In the genomic region with DNA sequence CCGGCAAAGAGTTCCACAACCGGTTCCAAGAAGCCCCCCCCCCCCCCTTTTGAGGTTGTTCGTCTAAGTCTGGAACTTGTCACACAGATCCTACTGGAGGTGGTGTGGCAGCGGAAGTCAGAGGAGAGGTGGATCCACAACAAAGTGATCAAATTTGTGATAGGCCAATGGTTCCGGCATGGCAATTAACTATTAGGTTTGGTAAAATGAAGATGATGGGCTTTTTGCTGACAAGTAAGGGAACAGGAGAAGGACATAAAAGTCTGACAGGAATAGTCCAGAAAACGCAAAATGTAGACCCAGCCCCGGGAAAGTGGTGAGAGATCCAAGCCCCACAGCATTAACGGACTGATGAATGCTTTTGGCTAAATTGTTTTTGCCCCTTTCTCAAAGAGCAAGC, we compare ENCODE assay signal across 8 mouse cellular contexts. TPM values are rescaled to one million over a fixed set of nuclear protein-coding genes. Genes with fewer than 3 reads are reported as not detected.
DNase-seq lines count a peak whose midpoint lies in the region; ATAC-seq lines count a peak whose summit lies in the region.

No protein-coding gene starts in this region.

- ATAC-seq in kidney, embryonic 14.5 days (ENCODE audit: low FRiP score, low TSS enrichment), result no peak
- no peak for ATAC-seq in heart, embryonic 15.5 days (replicated peaks; ENCODE audit: insufficient number of reproducible peaks, insufficient read depth, low FRiP score, low read depth)
- no peak for ATAC-seq in midbrain, embryonic 12.5 days (ENCODE audit: low FRiP score, low read depth)
- ATAC-seq in granulocyte monocyte progenitor cell, adult 5-6 weeks (replicated peaks; ENCODE audit: poor library complexity, severe bottlenecking), result no peak

- peak overlapping the region; percentile 90 for H3K27ac ChIP-seq in kidney, embryonic 14.5 days (ENCODE audit: low read depth, low read length)
- peak overlapping the region; percentile 95 for H3K27ac ChIP-seq in heart, embryonic 15.5 days
- H3K27ac ChIP-seq in midbrain, embryonic 12.5 days (replicated peaks), result peak overlapping the region; percentile 78

- no peaks in the 10 kb centered on the region for H3K27me3 ChIP-seq in kidney, embryonic 14.5 days (ENCODE audit: control insufficient read depth, insufficient read depth, low read length)
- H3K27me3 ChIP-seq in heart, embryonic 15.5 days, result no peaks in the 10 kb centered on the region
- no peaks in the 10 kb centered on the region for H3K27me3 ChIP-seq in midbrain, embryonic 12.5 days

- H3K4me3 ChIP-seq in kidney, embryonic 14.5 days (ENCODE audit: low read length), result peak overlapping the region; percentile 68
- H3K4me3 ChIP-seq in heart, embryonic 15.5 days, result peak overlapping the region; percentile 69
- H3K4me3 ChIP-seq in midbrain, embryonic 12.5 days, result peak overlapping the region; percentile 60

- WGBS in kidney, embryonic 14.5 days, result 49% methylated on average over 8 of the region's 8 CpGs
- 37% methylated on average over 8 of the region's 8 CpGs for WGBS in heart, embryonic 15.5 days
- WGBS in midbrain, embryonic 12.5 days, result 57% methylated on average over 8 of the region's 8 CpGs

- DNase-seq in kidney, adult 18-20 months, result no peak
- peak; percentile 5 for DNase-seq in Muller cell, postnatal 12 days (ENCODE audit: inconsistent ontology term)
- no peak for DNase-seq in left cerebral cortex, postnatal 4 days
- DNase-seq in urinary bladder, postnatal 14 days (ENCODE audit: low spot score), result no peak

- H3K4me1 ChIP-seq in kidney, embryonic 14.5 days (ENCODE audit: control insufficient read depth, insufficient read depth, low read length), result no peaks in the 10 kb centered on the region
- peaks cover 7% of the 10 kb centered on the region; the same call in 1 of the 2 replicates for H3K4me1 ChIP-seq in heart, embryonic 15.5 days (replicated peaks)
- H3K4me1 ChIP-seq in midbrain, embryonic 12.5 days, result no peaks in the 10 kb centered on the region

- peaks cover 11% of the 10 kb centered on the region for H3K36me3 ChIP-seq in kidney, embryonic 14.5 days (ENCODE audit: control insufficient read depth, insufficient read depth, low read length)
- H3K36me3 ChIP-seq in heart, embryonic 15.5 days, result peaks cover 16% of the 10 kb centered on the region
- peaks cover 15% of the 10 kb centered on the region for H3K36me3 ChIP-seq in midbrain, embryonic 12.5 days

- peak overlapping the region; percentile 56 for H3K4me2 ChIP-seq in kidney, embryonic 14.5 days (replicated peaks; ENCODE audit: low read depth, low read length)
- H3K4me2 ChIP-seq in heart, embryonic 15.5 days, result peak overlapping the region; percentile 63
- H3K4me2 ChIP-seq in midbrain, embryonic 12.5 days (replicated peaks), result peak overlapping the region; percentile 53

- intact Hi-C loops in left cerebral cortex, postnatal 4 days (cut with DNase I), result no loop called here

- no peaks in the 10 kb centered on the region for H3K9me3 ChIP-seq in kidney, embryonic 14.5 days (ENCODE audit: control insufficient read depth, low read length)
- no peaks in the 10 kb centered on the region for H3K9me3 ChIP-seq in heart, embryonic 15.5 days (replicated peaks)
- H3K9me3 ChIP-seq in midbrain, embryonic 12.5 days, result no peaks in the 10 kb centered on the region

- H3K9ac ChIP-seq in kidney, embryonic 14.5 days (ENCODE audit: low read depth, low read length), result peak overlapping the region; percentile 78; the same call in 1 of the 2 replicates
- peak overlapping the region; percentile 72; the same call in 1 of the 2 replicates for H3K9ac ChIP-seq in heart, embryonic 15.5 days
- H3K9ac ChIP-seq in midbrain, embryonic 12.5 days (replicated peaks), result peak overlapping the region; percentile 61; the same call in 1 of the 2 replicates

RNA-seq across cellular contexts. Expression of gene Psma3, which starts 6.8 kb away (rescaled TPM):
- 686 and 801 TPM in 2 replicates for polyA plus RNA-seq in kidney, embryonic 14.5 days (2014; fragmentation: Nextera tagmentation; extraction: Ambion mirVana)
- 388 and 430 TPM in 2 replicates for polyA plus RNA-seq in heart, embryonic 15.5 days (2015; fragmentation: Nextera tagmentation; extraction: Ambion mirVana)
- polyA plus RNA-seq in midbrain, embryonic 12.5 days (2016; fragmentation: Nextera tagmentation; extraction: Ambion mirVana), result 533 and 555 TPM in 2 replicates
- total RNA-seq in left cerebral cortex, postnatal 4 days (2021), result 100 to 1,000 TPM; 272 to 286 TPM
- total RNA-seq in granulocyte monocyte progenitor cell, adult 5-6 weeks (2014; fragmentation: Nextera tagmentation), result 400 and 405 TPM in 2 replicates
- total RNA-seq in granulocyte monocyte progenitor cell, adult 5-6 weeks (2017), result 401 and 460 TPM in 2 replicates

RNA-seq across cellular contexts. Expression of gene Actr10, which starts 29.9 kb away (rescaled TPM):
- polyA plus RNA-seq in kidney, embryonic 14.5 days (2014; fragmentation: Nextera tagmentation; extraction: Ambion mirVana), result 249 and 257 TPM in 2 replicates
- polyA plus RNA-seq in heart, embryonic 15.5 days (2015; fragmentation: Nextera tagmentation; extraction: Ambion mirVana), result 162 and 181 TPM in 2 replicates
- polyA plus RNA-seq in midbrain, embryonic 12.5 days (2016; fragmentation: Nextera tagmentation; extraction: Ambion mirVana), result 232 and 235 TPM in 2 replicates
- 100 to 1,000 TPM; 182 to 192 TPM for total RNA-seq in left cerebral cortex, postnatal 4 days (2021)
- total RNA-seq in granulocyte monocyte progenitor cell, adult 5-6 weeks (2014; fragmentation: Nextera tagmentation), result 52.2 and 73.9 TPM in 2 replicates
- 65.9 and 74.6 TPM in 2 replicates for total RNA-seq in granulocyte monocyte progenitor cell, adult 5-6 weeks (2017)

RNA-seq across cellular contexts. Expression of gene Arid4a, which starts 48.2 kb away (rescaled TPM):
- polyA plus RNA-seq in kidney, embryonic 14.5 days (2014; fragmentation: Nextera tagmentation; extraction: Ambion mirVana), result 24.2 and 37.7 TPM in 2 replicates
- polyA plus RNA-seq in heart, embryonic 15.5 days (2015; fragmentation: Nextera tagmentation; extraction: Ambion mirVana), result 25.4 and 26.4 TPM in 2 replicates
- 35.8 and 37.1 TPM in 2 replicates for polyA plus RNA-seq in midbrain, embryonic 12.5 days (2016; fragmentation: Nextera tagmentation; extraction: Ambion mirVana)
- total RNA-seq in left cerebral cortex, postnatal 4 days (2021), result 10 to 100 TPM; 36.1 to 38.4 TPM
- total RNA-seq in granulocyte monocyte progenitor cell, adult 5-6 weeks (2014; fragmentation: Nextera tagmentation), result 23.8 and 26.9 TPM in 2 replicates
- total RNA-seq in granulocyte monocyte progenitor cell, adult 5-6 weeks (2017), result 43.3 and 46.0 TPM in 2 replicates
